Mouse (Mus musculus): Measurements from ENCODE around the gene Srgap1. TPM values are rescaled to one million over a fixed set of nuclear protein-coding genes. Genes with fewer than 3 reads are reported as not detected.

Gene Srgap1
- polyA plus RNA-seq, 1 experiment from 2014 or later = 11.6 TPM

- no peak for DNase-seq (ENCODE audit: low spot score, missing footprints)
- ATAC-seq (ENCODE audit: low FRiP score) = no peak
- WGBS = 94% methylated on average over 8 of the region's 8 CpGs
- H3K9me3 ChIP-seq (ENCODE audit: control insufficient read depth, low read length) = no peaks in the 10 kb centered on the region
- no peak overlapping the region for H3K27ac ChIP-seq (ENCODE audit: low read depth, low read length)
- no peak overlapping the region for H3K4me2 ChIP-seq
- no peaks in the 10 kb centered on the region for H3K4me1 ChIP-seq (ENCODE audit: control insufficient read depth, insufficient read depth, low read length)
- no peak overlapping the region for H3K4me3 ChIP-seq (ENCODE audit: low read depth, low read length)
- no peaks in the 10 kb centered on the region for H3K36me3 ChIP-seq (ENCODE audit: control insufficient read depth, insufficient read depth, low read length)
- H3K27me3 ChIP-seq (ENCODE audit: control insufficient read depth, insufficient read depth, low read length) = no peaks in the 10 kb centered on the region
- no peak overlapping the region for H3K9ac ChIP-seq (ENCODE audit: low read length)
Observed at GRCm38 (mm10) chr10:121946173-121946572, 100.9 kb downstream of the Srgap1 start.

GRCm38 (mm10) chr10:121931909-121932308 lies 115.2 kb downstream of the Srgap1 start:
- no peak for ATAC-seq (ENCODE audit: low FRiP score)
- Histone ChIP-seq H3K4me1 (ENCODE audit: control insufficient read depth, insufficient read depth, low read length) (no peaks in the 10 kb centered on the region), H3K4me3 (ENCODE audit: low read depth, low read length) (no peak overlapping the region), H3K9ac (ENCODE audit: low read length) (no peak overlapping the region), H3K27ac (ENCODE audit: low read depth, low read length) (no peak overlapping the region), H3K36me3 (ENCODE audit: control insufficient read depth, insufficient read depth, low read length) (no peaks in the 10 kb centered on the region), H3K27me3 (ENCODE audit: control insufficient read depth, insufficient read depth, low read length) (no peaks in the 10 kb centered on the region), H3K9me3 (ENCODE audit: control insufficient read depth, low read length) (no peaks in the 10 kb centered on the region), H3K4me2 (no peak overlapping the region)
- 95% methylated on average over 14 of the region's 14 CpGs for WGBS
- DNase-seq (ENCODE audit: low spot score, missing footprints) = no peak

- Histone ChIP-seq H3K27me3 (ENCODE audit: control insufficient read depth, insufficient read depth, low read length) (no peaks in the 10 kb centered on the region), H3K4me2 (no peak overlapping the region), H3K27ac (ENCODE audit: low read depth, low read length) (no peak overlapping the region), H3K4me3 (ENCODE audit: low read depth, low read length) (no peak overlapping the region), H3K9ac (ENCODE audit: low read length) (no peak overlapping the region), H3K36me3 (ENCODE audit: control insufficient read depth, insufficient read depth, low read length) (no peaks in the 10 kb centered on the region), H3K9me3 (ENCODE audit: control insufficient read depth, low read length) (no peaks in the 10 kb centered on the region), H3K4me1 (ENCODE audit: control insufficient read depth, insufficient read depth, low read length) (no peaks in the 10 kb centered on the region)
- no peak for DNase-seq (ENCODE audit: low spot score, missing footprints)
- WGBS = 89% methylated on average over 3 of the region's 3 CpGs
- ATAC-seq (ENCODE audit: low FRiP score) = no peak
Observed at GRCm38 (mm10) chr10:121926094-121926493, 121.0 kb downstream of the Srgap1 start.

DNA sequence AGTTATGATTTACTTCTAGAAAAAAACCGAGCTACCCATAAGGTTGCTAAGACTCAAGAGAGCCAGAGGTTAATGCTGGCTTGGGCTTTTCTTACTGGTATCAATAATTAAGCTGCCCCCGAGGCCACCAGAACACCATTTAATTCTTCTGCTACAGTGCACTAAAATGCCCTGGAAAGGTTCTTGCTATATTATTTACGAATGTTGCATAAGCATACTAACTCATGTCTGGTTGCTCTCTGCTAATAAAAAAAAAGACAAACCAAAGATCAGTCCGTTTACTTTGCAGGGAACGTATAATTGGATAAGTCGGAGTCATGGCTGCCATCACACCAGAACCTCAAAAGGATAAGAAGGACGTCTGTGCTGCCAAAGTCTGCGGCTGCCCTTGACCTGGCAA lies 128.1 kb downstream of the Srgap1 start:
- no peaks in the 10 kb centered on the region for H3K4me1 ChIP-seq (ENCODE audit: control insufficient read depth, insufficient read depth, low read length)
- no peak for DNase-seq (ENCODE audit: low spot score, missing footprints)
- no peak overlapping the region for H3K4me2 ChIP-seq
- no peaks in the 10 kb centered on the region for H3K27me3 ChIP-seq (ENCODE audit: control insufficient read depth, insufficient read depth, low read length)
- no peaks in the 10 kb centered on the region for H3K36me3 ChIP-seq (ENCODE audit: control insufficient read depth, insufficient read depth, low read length)
- no peak overlapping the region for H3K4me3 ChIP-seq (ENCODE audit: low read depth, low read length)
- 78% methylated on average over 8 of the region's 8 CpGs for WGBS
- no peak overlapping the region for H3K27ac ChIP-seq (ENCODE audit: low read depth, low read length)
- no peak for ATAC-seq (ENCODE audit: low FRiP score)
- no peaks in the 10 kb centered on the region for H3K9me3 ChIP-seq (ENCODE audit: control insufficient read depth, low read length)
- no peak overlapping the region for H3K9ac ChIP-seq (ENCODE audit: low read length)

DNA sequence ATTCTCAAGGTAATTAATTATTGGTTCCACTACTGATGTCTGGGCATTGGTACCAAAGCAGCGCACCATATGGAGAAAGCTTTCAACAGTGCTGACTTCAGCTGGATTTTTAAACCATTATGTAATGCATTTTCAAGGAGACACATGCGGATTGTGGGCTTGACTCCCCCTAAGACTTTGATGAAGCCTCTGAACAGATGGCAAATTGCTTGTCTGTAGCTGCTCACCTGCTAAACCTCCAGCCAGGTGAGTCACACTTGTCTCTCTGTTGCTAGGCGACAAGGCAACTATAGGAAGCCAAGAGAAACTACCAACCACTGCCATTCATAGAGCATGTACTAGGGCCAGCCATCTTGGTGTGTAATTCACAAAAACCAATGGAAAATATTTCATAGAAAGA lies 128.5 kb downstream of the Srgap1 start:
- no peaks in the 10 kb centered on the region for H3K36me3 ChIP-seq (ENCODE audit: control insufficient read depth, insufficient read depth, low read length)
- no peak for DNase-seq (ENCODE audit: low spot score, missing footprints)
- no peaks in the 10 kb centered on the region for H3K27me3 ChIP-seq (ENCODE audit: control insufficient read depth, insufficient read depth, low read length)
- no peaks in the 10 kb centered on the region for H3K4me1 ChIP-seq (ENCODE audit: control insufficient read depth, insufficient read depth, low read length)
- H3K9me3 ChIP-seq (ENCODE audit: control insufficient read depth, low read length) = no peaks in the 10 kb centered on the region
- no peak overlapping the region for H3K27ac ChIP-seq (ENCODE audit: low read depth, low read length)
- H3K9ac ChIP-seq (ENCODE audit: low read length) = no peak overlapping the region
- H3K4me3 ChIP-seq (ENCODE audit: low read depth, low read length) = no peak overlapping the region
- WGBS = 89% methylated on average over 3 of the region's 3 CpGs
- no peak overlapping the region for H3K4me2 ChIP-seq
- ATAC-seq (ENCODE audit: low FRiP score) = no peak

GRCm38 (mm10) chr10:121915530-121915929 lies 131.6 kb downstream of the Srgap1 start:
- no peak for DNase-seq (ENCODE audit: low spot score, missing footprints)
- no peak overlapping the region for H3K4me3 ChIP-seq (ENCODE audit: low read depth, low read length)
- no peaks in the 10 kb centered on the region for H3K4me1 ChIP-seq (ENCODE audit: control insufficient read depth, insufficient read depth, low read length)
- no peak for ATAC-seq (ENCODE audit: low FRiP score)
- H3K9ac ChIP-seq (ENCODE audit: low read length) = no peak overlapping the region
- H3K4me2 ChIP-seq = no peak overlapping the region
- 90% methylated on average over 12 of the region's 12 CpGs for WGBS
- H3K9me3 ChIP-seq (ENCODE audit: control insufficient read depth, low read length) = no peaks in the 10 kb centered on the region
- H3K27ac ChIP-seq (ENCODE audit: low read depth, low read length) = no peak overlapping the region
- H3K36me3 ChIP-seq (ENCODE audit: control insufficient read depth, insufficient read depth, low read length) = no peaks in the 10 kb centered on the region
- no peaks in the 10 kb centered on the region for H3K27me3 ChIP-seq (ENCODE audit: control insufficient read depth, insufficient read depth, low read length)

- H3K4me2 ChIP-seq = no peak overlapping the region
- H3K9ac ChIP-seq (ENCODE audit: low read length) = no peak overlapping the region
- DNase-seq (ENCODE audit: low spot score, missing footprints) = no peak
- no peak overlapping the region for H3K4me3 ChIP-seq (ENCODE audit: low read depth, low read length)
- 77% methylated on average over 1 of the region's 1 CpGs for WGBS
- no peak for ATAC-seq (ENCODE audit: low FRiP score)
- no peaks in the 10 kb centered on the region for H3K9me3 ChIP-seq (ENCODE audit: control insufficient read depth, low read length)
- H3K27me3 ChIP-seq (ENCODE audit: control insufficient read depth, insufficient read depth, low read length) = no peaks in the 10 kb centered on the region
- no peak overlapping the region for H3K27ac ChIP-seq (ENCODE audit: low read depth, low read length)
- H3K4me1 ChIP-seq (ENCODE audit: control insufficient read depth, insufficient read depth, low read length) = no peaks in the 10 kb centered on the region
- no peaks in the 10 kb centered on the region for H3K36me3 ChIP-seq (ENCODE audit: control insufficient read depth, insufficient read depth, low read length)
Observed at GRCm38 (mm10) chr10:121904137-121904536, 143.0 kb downstream of the Srgap1 start.

DNA sequence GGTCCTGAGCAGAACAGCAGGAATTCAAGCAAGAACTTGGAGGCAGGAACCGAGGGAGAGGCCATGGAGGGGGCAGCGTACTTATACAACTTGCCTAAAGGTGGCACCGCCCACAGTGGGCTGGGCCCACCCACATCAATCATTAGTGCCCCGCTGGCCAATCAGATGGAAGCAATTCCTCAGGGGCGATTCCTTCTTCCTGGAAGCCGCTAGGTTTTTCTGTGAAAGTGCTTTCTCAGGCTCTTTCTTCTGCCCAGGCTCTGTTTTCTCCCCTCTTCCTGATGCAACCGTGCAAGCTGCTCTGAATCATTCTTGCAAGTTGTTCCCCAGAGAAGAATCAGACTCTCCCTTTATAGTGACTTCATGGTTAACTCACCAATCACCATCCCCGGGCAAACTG lies 144.5 kb downstream of the Srgap1 start:
- WGBS = 86% methylated on average over 8 of the region's 8 CpGs

DNA sequence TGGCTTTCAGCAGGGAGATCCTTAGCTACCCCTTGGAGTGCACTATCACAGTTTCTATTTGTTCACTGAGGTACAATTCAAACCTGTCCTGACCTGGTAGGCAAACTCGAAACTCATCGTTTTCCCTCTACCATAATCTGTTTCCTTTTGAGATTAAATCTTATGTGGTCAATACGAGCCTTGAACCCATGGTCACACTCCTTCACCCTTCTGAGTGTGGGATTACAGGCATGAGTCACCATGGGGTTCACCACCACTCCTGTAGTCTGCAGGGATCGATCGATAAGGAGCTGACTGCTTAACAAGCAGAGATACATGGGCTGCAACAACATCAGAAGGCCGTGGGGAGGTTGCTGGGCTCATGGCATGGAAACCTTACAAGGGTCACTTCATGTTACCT lies 146.3 kb downstream of the Srgap1 start:
- H3K9ac ChIP-seq (ENCODE audit: low read length) = no peak overlapping the region
- no peak overlapping the region for H3K27ac ChIP-seq (ENCODE audit: low read depth, low read length)
- no peaks in the 10 kb centered on the region for H3K27me3 ChIP-seq (ENCODE audit: control insufficient read depth, insufficient read depth, low read length)
- DNase-seq (ENCODE audit: low spot score, missing footprints) (no peak), ATAC-seq (ENCODE audit: low FRiP score) (no peak)
- WGBS = 87% methylated on average over 6 of the region's 6 CpGs
- H3K9me3 ChIP-seq (ENCODE audit: control insufficient read depth, low read length) = no peaks in the 10 kb centered on the region
- no peaks in the 10 kb centered on the region for H3K36me3 ChIP-seq (ENCODE audit: control insufficient read depth, insufficient read depth, low read length)
- no peak overlapping the region for H3K4me3 ChIP-seq (ENCODE audit: low read depth, low read length)
- H3K4me1 ChIP-seq (ENCODE audit: control insufficient read depth, insufficient read depth, low read length) = no peaks in the 10 kb centered on the region
- no peak overlapping the region for H3K4me2 ChIP-seq

More for the DNA sequence above, 144.5 kb downstream of the Srgap1 start:
- Histone ChIP-seq H3K9me3 (ENCODE audit: control insufficient read depth, low read length) (no peaks in the 10 kb centered on the region), H3K9ac (ENCODE audit: low read length) (no peak overlapping the region), H3K27ac (ENCODE audit: low read depth, low read length) (no peak overlapping the region), H3K4me1 (ENCODE audit: control insufficient read depth, insufficient read depth, low read length) (no peaks in the 10 kb centered on the region), H3K36me3 (ENCODE audit: control insufficient read depth, insufficient read depth, low read length) (no peaks in the 10 kb centered on the region), H3K4me3 (ENCODE audit: low read depth, low read length) (no peak overlapping the region), H3K4me2 (no peak overlapping the region), H3K27me3 (ENCODE audit: control insufficient read depth, insufficient read depth, low read length) (no peaks in the 10 kb centered on the region)
- ATAC-seq (ENCODE audit: low FRiP score) = no peak
- DNase-seq (ENCODE audit: low spot score, missing footprints) = no peak

GRCm38 (mm10) chr10:121899706-121900105 lies 147.4 kb downstream of the Srgap1 start:
- H3K4me2 ChIP-seq = no peak overlapping the region
- no peak overlapping the region for H3K9ac ChIP-seq (ENCODE audit: low read length)
- DNase-seq (ENCODE audit: low spot score, missing footprints) (no peak), ATAC-seq (ENCODE audit: low FRiP score) (0 out of 2 replicates have a peak, but pooled peaks have one; percentile 25)
- WGBS = 79% methylated on average over 6 of the region's 6 CpGs
- H3K36me3 ChIP-seq (ENCODE audit: control insufficient read depth, insufficient read depth, low read length) = no peaks in the 10 kb centered on the region
- H3K27ac ChIP-seq (ENCODE audit: low read depth, low read length) = no peak overlapping the region
- no peak overlapping the region for H3K4me3 ChIP-seq (ENCODE audit: low read depth, low read length)
- H3K4me1 ChIP-seq (ENCODE audit: control insufficient read depth, insufficient read depth, low read length) = no peaks in the 10 kb centered on the region
- H3K27me3 ChIP-seq (ENCODE audit: control insufficient read depth, insufficient read depth, low read length) = no peaks in the 10 kb centered on the region
- H3K9me3 ChIP-seq (ENCODE audit: control insufficient read depth, low read length) = no peaks in the 10 kb centered on the region
